Mouse (Mus musculus) lung, postnatal 36 days (tissue): Measurements from ENCODE around the gene Gm21976.

Experiments used
- DNase-seq: peaks from one replicate; pipeline ENCODE4 v3.0.0; 2022; ENCODE audit warnings: mixed read lengths

Gene Gm21976

DNA sequence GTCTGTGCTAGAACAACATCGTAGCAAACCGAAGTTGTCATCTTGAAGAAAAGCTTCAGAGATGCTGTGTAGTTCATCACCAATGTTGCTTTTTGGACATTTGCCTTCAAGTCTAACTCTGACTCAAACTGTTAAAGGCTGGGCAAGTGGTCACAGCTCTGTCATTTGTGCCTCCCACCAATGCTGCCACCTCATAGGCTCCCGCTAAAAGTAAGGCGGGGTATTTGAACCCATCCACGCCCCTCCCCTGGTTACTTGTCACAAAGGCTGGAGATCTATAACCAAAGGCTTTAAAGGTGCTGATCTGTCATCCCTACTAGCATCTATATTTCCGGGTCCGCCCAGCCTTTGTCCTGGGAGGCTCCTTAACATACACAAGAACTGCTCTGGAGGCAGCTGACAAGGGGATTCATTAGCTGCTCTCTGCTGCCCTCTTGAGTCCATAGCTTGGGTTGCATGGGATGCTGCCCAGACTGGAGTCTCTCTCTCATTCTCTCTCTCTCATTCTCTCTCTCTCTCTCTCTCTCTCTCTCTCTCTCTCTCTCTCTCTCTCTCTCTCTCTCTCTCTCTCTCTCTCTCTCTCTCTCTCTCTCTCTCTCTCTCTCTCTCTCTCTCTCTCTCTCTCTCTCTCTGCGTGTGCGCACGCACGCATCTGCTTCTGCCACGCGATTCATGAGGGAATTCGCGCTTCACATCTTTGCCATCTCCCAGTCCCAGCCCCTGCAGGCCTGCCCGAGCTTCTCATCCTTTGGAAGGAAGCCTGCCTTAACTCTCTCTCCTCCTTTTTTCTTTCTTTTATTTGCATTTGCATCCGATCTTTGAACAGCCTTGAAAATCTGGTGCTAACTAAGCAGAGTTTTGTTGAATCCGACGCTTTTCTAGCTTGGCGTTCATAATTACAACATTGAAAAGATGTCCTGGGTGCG, 19.4 kb downstream of the Gm21976 start:
- peak; percentile 83 for DNase-seq

DNA sequence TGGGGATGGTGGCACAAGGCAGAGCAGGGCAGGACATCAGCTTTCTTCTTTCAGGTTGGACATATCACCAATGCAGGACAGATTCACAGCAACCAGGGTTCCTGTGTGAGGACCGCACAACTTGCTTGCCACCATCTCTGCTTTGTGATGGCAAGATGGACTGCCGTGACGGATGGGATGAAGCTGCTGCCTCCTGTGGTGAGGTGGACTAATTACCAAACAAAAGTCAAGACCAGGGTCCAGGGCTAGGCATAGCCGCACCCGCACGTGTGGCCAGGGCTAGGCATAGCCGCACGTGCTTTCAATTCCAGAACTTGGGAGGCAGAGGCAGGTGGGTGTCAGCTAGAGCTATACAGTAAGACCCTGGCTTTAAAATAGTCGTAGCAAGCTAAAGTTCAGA, 25.6 kb downstream of the Gm21976 start:
- DNase-seq: no peak

DNA sequence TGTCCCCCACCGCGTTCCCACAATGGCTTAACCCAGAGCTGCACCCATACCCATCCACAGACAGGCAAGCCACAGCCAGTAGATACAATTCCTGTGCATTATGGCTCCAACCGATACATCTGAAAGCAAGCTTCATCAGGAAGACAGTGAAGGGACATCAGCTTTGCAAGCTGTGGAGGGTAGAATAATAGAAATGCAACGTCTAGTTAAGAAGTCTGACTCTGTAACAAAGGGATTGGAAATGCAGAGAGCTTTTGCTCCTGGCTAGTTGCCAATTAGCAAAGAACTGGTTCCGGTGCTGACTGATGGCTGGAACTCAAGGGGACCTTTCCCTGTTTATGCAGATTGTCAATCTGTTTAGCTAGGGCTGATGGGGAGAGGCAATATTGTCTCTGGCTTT, 26.7 kb downstream of the Gm21976 start:
- no peak for DNase-seq

DNA sequence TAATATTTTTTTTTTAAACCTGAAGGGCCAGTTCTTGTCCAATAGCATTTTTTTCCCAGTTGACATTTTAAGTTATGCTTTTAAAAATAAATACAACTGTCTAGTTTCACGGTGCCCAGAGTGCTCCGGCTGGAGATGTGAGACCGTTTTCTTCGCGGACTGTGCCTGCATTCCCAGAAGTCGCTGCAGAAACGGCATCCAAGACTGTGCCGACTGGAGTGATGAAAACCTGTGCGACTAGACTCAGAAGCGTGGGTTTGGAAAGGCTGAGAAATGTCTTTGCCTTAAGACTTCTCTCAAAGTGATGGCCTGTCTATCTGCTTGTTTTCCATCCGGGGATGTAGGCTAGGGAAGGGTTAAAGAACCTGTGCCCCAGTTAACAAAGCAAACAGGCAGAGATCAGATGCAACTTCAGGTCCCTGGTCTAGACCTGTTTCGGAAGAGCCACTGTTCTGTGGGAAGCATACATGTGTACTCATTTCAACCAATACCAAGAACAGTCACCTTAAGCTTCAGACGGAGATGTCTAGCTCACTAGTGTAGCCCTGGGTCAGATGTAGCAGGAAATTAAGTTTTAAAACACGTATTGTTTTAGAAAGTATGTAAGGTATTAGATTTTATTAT, 27.3 kb downstream of the Gm21976 start:
- DNase-seq: no peak

DNA sequence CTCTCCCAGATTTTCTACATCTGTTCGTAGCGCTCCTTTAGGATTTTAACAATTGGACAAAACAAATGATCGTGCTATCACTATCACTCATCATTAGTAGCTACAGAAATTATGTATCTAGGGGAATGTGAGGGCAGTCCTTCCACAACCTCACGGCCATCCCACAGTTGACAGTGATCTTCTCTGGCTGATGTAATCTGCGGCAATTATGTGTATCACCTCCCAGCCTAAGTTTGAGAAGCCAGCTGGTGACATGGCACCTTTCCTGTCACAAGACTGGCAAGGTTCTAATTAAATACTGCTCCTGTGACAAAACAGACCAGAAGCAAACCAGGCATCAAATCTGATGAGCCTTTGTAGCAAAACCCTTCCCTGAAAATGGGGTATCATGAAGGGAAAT, 28.3 kb downstream of the Gm21976 start:
- DNase-seq: no peak

DNA sequence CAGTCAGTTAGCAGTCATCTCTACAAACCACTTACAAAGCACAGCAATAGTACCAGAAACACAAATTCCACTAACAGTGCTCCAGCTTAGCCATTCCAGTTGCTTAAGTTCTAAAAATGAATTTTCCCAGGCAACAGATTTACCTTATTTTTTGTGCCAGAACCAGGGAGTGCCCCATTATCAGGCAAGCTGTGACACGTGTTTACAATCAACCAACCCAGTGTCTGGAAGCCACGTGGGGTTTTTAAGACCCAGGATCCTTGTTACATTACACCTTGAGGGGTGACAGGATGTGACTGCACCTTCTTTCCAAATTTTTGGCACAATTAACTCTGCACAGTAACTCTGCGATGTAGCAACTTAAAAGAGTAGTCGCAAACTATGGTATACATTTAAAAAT, 29.0 kb downstream of the Gm21976 start:
- DNase-seq: no peak

DNA sequence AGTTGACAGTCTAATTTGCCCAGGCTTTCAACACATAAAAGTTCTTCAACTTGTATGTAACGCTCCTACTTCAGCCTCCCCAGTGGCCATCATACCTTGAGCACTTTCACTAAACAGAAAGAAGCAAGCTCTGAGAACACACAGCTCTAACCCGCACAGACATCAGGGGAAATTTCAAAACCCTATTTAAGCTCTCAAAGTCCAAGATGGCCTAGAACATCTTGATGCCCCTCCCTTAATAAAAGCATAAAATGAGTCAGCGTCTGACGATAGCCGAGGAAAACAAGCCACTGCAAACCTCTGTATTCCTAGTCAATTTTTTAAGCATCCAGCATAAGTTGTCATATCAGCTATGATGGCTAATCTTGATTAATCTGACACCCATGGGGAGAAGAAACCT, 31.9 kb downstream of the Gm21976 start:
- no peak for DNase-seq

DNA sequence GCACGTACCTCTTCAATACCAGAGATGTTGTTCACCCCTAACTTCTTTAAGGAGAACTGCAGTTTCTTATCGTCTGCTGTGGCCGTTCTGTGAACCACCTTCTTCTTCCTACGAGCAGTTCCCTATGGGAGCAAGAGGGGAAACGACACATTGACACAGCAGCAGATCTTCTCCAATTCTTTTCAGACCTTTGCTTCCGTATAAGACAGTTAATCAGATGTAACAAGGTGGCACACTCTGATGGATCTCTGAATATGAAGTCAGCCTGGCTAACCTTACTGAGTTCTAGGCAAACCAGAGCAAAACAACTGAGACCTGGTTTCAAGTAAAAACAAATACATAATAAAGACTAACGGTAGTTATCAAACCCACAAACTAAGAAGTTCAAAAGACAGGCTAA, 33.9 kb downstream of the Gm21976 start:
- DNase-seq: no peak

DNA sequence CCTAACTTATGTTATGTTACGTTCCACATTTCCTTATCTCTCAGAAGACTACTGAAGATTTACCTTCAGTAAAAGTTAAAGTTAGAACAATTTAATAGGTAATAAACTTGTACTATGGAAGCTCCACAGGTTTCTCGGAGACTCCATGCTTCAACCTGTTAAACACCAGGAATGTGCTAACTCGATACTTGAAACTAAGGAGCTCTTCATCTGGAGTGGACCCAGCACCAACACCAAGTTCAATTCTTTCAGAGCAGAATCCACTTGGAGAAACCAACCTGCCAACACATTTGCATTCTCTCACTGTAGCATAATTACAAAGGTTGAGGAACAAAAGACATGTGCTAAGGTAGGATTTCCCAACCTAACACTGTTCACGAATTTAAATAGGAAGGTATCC, 35.4 kb downstream of the Gm21976 start:
- peak; percentile 34 for DNase-seq

DNA sequence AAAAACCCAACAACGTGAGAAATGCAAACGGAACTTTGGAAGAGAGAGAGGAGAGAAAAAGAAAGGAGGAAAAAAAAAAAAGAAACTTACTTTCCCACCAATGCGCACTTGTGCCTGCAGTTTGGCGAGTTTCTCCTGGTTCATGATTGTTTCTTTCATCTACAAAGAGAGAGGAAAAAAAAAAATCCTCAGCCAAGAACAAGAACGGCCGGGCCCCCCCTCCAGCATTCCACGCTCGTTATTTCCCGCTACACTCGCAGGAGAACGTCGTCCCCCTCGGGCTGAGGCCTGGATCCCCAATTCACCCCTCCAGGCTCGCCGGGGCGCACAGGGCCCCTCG, 36.4 kb downstream of the Gm21976 start:
- no peak for DNase-seq

DNA sequence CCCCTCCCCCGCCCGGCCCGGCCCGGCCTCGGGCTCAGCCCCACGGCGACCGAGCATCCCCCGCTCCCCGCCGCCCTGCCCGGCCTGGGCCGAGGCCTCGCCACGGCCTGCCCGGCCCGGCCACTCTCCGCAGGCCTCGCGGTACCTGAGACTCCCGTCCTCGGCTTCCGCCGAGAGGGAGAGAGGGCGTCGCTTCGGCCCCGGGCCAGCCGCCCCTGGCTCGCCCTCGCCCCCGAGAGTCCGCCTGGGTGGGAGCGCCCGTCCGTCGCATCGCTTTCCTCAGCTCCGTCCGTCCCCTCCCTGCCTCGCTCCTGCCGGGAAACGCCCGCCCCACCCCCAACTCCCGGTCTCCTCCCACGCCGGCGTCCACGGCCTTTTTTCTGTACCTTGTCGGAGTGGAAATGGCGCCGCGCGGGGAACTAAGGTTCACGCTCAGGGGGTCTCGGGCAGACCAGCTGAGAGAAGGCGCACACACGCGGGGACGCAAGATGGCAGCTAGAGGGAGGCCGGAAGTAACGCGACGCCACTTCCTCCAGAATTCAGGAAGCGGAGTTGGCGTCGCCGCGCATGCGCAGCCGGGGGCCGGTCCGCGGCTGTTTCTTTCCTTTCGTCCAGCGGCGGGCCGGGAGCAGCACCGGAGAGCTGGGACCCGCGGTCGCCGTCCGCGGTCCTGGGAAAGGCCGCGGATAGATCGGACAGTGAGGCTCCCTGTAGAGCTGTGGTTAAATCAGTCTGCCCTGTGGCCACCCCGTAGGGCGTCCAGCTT, 37.0 kb downstream of the Gm21976 start, which contains the start of gene Btf3:
TSS of gene Btf3 (minus strand) at position 527 of the 766 bp plus-strand sequence.
- peak; percentile 96 for DNase-seq

DNA sequence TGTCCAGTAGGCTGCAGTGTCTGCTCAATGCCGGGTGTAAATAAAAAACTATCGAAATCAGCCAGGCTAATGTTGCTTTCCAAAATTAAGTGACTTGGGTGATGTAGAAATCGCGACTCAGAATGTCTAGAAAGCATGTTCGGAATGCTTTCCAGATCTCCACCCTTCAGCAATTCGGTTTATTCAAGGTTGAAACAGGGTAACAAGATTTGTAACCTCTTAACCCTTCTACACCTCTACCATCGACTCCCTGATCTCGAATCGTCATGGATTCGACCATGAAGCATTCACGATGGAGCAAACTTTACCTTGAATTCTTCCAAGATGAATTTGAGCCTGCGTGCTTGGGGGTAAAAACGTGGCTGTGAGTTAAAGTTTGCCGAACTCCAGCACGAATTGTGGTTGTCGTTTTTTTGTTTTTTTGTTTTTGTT, 37.6 kb downstream of the Gm21976 start:
- no peak for DNase-seq

DNA sequence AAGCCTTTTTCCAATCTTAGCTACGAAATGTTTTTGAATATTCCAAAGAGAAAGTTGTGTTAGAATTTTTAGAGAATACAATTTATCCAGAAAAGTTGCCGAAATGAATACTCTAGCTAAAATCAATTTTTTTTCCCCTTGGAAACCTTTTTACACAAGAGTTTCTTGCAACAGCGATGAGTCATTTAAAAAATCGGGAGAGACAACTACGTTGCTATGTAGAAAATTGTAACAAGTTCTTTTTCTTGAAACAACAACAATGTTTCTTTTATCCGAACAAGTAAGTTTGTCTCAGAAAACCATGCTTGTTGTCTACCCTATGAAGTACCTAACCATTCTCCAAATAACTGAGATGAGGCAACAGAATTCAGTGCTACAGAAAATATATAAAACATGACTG, 38.2 kb downstream of the Gm21976 start:
- DNase-seq: no peak

DNA sequence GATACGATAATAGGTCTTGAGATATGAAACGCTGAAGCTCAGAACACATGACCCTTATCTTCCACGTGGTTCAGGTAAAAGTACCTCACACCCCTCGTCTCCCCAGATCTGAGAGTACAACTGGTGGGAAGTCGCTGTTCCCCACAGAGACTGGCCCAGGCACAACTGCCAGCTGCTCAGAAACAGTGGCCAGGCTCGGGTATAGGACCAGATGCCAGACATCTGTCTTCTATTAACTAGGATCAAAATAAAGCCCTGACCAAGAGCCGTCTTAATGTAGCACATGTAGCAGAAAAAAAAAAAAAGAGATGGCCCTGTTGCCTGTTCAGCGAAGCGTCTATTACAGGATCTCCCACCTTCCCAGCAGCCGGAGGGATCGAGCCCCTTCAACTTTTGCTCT, 45.3 kb downstream of the Gm21976 start:
- no peak for DNase-seq

DNA sequence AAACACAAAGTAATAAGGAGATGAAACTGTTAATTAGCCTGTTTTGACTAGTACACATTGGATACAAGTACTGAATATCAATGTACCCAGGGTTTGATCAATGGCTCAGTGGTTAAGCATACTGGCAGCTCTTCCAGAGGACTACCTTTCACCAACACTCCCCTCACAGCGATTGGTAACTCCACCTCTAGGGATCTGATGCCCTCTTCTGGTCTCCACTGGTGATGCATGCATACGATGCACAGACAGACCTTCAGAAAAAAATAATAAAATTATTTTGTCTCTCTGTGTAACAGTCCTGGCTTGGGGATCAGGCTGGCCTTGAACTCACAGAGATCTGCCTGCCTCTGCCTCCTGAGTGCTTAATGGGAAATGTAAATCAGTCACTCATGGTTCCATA, 52.4 kb downstream of the Gm21976 start:
- DNase-seq: peak; percentile 69

DNA sequence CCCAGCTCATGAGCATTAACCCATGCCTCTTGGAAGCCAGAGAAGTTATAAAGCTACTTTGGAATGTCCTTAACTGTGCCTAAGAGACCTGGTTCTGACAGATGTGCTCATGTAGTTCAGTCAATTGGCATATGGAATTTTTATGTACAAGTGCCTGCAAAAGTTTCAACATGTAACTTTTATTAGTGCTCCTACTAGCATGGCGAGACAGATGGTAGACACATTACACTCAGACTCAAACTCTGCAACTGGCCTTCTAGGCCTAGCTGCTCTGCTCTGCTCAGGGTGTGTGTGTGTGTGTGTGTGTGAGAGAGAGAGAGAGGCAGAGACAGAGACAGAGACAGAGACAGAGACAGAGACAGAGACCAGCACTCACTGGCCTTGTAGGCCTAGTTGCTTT, 56.5 kb downstream of the Gm21976 start:
- no peak for DNase-seq

DNA sequence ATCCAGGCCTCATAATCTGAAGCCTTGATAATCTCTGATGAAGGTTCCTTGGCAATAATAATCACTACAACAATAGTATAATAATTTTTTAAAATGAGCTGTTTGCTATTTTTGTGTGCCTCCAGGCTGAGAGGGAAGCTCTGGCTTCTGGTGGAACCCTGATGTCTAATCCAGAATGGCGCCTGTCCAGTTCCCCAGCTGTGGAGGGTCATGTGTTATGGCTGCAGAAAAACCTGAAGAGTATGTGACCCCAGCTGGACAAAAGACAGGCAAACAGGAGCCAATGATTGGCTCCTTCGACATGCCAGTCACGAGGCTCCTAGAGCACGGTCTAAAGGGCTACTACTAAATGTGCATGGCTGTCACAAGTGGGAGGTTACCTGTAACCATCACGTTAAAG, 60.8 kb downstream of the Gm21976 start:
- no peak for DNase-seq

DNA sequence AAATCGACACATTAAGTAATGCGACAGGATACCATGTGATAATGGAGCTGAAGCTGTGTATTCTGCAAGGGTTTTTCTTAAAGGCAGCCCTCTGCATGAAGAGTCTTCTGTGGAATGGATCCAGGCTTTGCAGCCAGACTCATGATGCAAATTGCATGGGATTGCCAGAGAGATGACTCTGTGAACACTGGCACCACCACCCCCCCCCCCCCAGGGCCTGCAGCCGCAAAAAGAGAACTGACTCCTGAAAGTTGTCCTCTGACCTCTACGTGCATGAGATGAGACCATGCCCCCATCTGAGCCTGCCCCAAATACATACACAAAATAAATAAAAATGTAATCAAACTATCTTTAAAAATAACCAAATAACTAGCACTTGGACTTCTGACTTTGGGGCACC, 69.8 kb downstream of the Gm21976 start:
- DNase-seq: no peak

DNA sequence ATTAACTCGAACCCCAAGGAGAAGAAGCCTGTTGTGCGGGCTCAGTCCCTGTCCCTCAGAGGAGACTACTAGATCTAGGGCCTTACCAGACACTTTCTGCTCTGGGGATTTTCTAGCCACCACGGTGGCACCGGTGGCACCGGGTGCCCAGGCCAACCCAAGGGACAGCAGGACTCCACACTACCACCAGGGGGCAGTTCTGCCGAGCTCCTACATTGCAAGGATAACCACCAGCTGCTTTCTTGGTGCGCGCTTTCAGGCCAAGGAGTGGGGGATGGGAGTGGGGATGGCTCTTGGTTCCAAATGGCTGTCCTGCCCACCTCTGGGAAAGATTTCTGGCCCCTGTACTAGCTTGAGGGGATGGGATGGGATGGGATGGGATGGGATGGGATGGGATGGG, 71.8 kb downstream of the Gm21976 start:
- peak; percentile 33 for DNase-seq

DNA sequence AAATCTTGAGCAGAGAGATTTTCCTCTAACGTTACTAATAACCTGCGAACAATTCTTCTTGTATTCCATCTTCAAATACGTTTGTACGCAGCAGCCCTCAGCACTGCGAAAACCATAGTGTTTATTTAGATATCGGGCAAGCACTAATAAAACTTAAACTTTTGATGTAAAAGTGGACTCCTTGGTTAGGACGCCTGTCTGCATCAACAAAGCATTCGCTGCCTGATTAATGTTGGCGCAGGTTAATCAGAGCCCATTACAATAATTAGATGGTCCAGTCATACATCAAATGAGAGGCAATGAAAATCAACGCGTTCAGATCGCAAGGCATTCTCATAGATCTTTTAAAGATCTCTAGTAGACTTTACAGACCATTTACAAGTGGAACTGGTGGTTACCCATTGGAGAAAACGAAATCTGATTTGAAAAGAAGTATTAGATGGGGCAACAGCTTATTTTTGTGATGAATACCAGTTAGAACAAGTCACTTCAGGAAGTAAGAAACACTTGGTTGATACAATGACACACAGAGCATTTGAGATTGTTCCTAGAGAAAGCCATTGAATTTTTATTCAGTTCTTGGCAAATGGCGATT, 72.8 kb downstream of the Gm21976 start:
- DNase-seq: no peak

DNA sequence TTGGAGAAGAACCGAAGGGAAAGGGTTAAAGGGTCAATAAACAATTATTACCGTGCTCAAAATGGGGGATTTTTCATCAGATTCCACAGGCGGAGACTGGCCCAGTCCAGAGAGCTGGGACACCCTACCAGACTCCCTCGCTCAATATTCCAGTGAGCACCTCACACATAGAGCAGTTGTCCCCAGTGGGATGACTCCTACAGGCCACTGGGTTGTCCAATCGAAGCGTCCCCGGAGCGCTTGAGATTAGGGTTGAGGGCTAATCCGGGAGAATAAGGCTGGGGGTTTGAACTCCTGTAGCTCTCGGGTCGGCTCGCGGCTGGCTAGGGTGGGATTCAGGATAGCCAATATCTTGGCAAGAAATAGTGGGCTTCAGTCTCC, 74.0 kb downstream of the Gm21976 start:
- DNase-seq: no peak

DNA sequence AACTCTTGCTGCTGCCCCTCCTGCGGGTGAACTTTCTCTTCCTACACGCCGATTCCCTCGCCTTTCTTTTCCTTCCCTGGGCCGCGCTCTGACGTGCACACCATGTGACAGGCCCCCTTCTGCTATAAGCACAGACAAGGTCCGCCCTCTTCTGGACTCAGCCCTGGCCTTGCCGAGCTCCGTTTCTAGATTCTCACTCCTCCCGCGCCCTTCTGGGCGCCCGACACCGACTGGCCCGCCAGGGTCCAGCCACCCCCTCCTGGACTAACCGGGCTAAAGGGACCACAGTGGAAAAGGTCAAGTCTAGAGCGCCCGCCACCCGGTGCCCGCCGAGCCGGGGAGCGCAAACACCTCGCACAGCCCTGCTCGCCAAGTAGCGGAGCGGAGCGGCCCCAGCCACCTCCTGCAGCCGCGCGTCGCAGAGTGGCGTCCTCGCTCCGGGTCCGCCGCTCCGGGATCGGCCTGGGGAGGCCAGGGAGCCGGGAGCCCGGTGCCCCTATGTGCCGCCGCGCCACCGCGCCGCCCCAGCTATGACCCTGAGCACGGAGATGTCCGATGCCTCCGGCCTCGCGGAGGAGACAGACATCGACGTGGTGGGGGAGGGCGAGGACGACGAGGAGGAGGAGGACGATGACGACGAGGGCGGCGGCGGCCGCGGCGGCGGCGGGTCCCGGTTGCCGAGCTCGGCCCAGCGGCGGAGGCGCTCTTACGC, 74.6 kb downstream of the Gm21976 start, which contains the start of gene Foxd1:
TSS of gene Foxd1 (plus strand) at position 153 of the 712 bp plus-strand sequence.
- peak; percentile 49 for DNase-seq
